Mouse (Mus musculus) thymus, adult 2 months (tissue): ENCODE measurements around the gene Rrp9. TPM values are rescaled to one million over a fixed set of nuclear protein-coding genes. Genes with fewer than 3 reads are reported as not detected.

Experiments used
- DNase-seq: peaks from one replicate; pipeline ENCODE4 v3.0.0; 2021
- H3K27ac ChIP-seq: fragments of 200-500 bp; 2 replicates; pipeline ENCODE4 v1.5.1; 2012; ENCODE audit warnings: low read length, control low read depth; ENCODE audit not compliant: control insufficient read depth, insufficient read depth
- H3K27me3 ChIP-seq: fragments of 200-500 bp; 2 replicates; pipeline ENCODE4 v1.6.1; 2012; ENCODE audit warnings: mild to moderate bottlenecking, low read length, moderate library complexity, mixed read lengths; ENCODE audit not compliant: control insufficient read depth, insufficient read depth
- H3K36me3 ChIP-seq: fragments of 200-500 bp; 2 replicates; pipeline ENCODE4 v1.6.1; 2012; ENCODE audit warnings: mild to moderate bottlenecking, low read length, moderate library complexity; ENCODE audit not compliant: control insufficient read depth, insufficient read depth
- H3K4me1 ChIP-seq: fragments of 200-500 bp; replicated peaks from 2 replicates; pipeline ENCODE4 v1.6.1; 2012; ENCODE audit warnings: low read length; ENCODE audit not compliant: control insufficient read depth, insufficient read depth
- H3K4me3 ChIP-seq: fragments of 200-500 bp; 2 replicates; pipeline ENCODE4 v1.5.1; 2012; ENCODE audit warnings: mild to moderate bottlenecking, low read length, control low read depth, moderate library complexity; ENCODE audit not compliant: control insufficient read depth, insufficient read depth
- CTCF ChIP-seq: fragments of 200-500 bp; IDR thresholded peaks from 2 replicates; pipeline ENCODE4 v1.5.1; 2012; ENCODE audit warnings: mild to moderate bottlenecking, control low read depth, low read length, moderate library complexity, borderline replicate concordance; ENCODE audit not compliant: control insufficient read depth, poor library complexity, insufficient read depth; ENCODE audit errors: extremely low read depth
- POLR2A ChIP-seq: fragments of 200-500 bp; IDR thresholded peaks from 2 replicates; pipeline ENCODE4 v1.6.1; 2012; ENCODE audit warnings: mild to moderate bottlenecking, low read length, control low read depth, moderate library complexity; ENCODE audit not compliant: control insufficient read depth, poor library complexity, insufficient read depth; ENCODE audit errors: extremely low read depth
- WGBS: fragments of 180-500 bp; shearing (Covaris S2); methylation state at CpG from one replicate; pipeline ENCODE4 v1.1.7; 2018; 5-methylcytosine and 5-hydroxymethylcytosine counted together
- polyA plus RNA-seq: library from polyadenylated mRNA; depleted of rRNA; stranded (reverse); fragments of >200 nt; gene quantifications from 2 replicates; pipeline ENCODE4 v1.2.3, GENCODE M21; 2012; rRNA removed

Rrp9 gene
- 57.8 and 58.8 TPM in 2 replicates for polyA plus RNA-seq

DNA sequence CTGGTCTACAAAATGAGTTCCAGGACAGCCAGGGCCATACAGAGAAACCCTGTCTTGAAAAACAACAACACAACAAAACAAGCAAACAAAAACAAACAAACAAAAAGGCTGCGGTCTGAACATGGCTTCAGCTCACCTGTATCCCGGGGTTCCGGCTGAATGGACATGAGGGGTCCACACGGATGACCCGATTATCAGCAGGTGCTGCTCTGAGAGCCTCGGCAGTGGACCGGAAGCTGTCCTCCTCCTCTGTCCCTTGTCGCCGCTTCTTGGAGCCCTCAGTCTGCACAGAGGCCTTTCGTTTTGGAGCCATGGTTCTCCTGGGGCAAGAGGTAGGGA lies at the start of gene Rrp9:
Gene Rrp9 (plus strand): TSS at position 301 of the 339 bp plus-strand sequence.
- H3K27ac ChIP-seq, result peak within 1 kb of the TSS; percentile 66
- H3K27me3 ChIP-seq, result no peaks in the 10 kb centered on the region
- no peaks in the 10 kb centered on the region for H3K36me3 ChIP-seq
- no peak for DNase-seq
- 29% methylated on average over 10 of the region's 10 CpGs for WGBS
- H3K4me1 ChIP-seq, result peaks cover 31% of the 10 kb centered on the region
- H3K4me3 ChIP-seq, result peak within 1 kb of the TSS; percentile 46
- TF ChIP-seq POLR2A, result no peak
- no peak for TF ChIP-seq CTCF

DNA sequence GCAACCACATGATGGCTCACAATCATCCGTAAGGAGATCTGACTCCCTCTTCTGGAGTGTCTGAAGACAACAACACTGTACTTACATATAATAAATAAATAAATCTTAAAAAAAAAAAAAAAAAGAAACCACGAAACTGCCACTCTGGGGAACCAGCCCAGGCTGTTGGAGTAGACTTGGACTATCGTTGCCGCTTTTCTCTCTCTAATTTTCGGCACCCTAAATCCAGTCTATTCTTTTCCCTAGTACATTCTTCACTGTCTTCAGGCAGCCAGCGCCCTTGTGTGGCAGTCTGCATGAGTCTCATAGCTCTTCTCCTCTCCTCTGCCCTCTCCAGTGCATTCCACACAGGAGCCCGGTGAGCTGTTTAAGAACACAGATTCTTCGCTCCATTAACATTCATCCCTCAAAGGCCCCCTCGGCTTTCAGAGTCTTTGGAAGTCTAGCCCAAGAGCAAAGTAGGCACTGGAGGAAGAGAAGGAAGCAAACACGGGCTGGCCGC lies 47.0 kb upstream of the Rrp9 start:
- H3K27me3 ChIP-seq, result no peaks in the 10 kb centered on the region
- peak overlapping the region; percentile 86 for H3K27ac ChIP-seq
- peak overlapping the region; percentile 87 for H3K4me3 ChIP-seq
- DNase-seq, result no peak
- no peak for TF ChIP-seq CTCF
- TF ChIP-seq POLR2A, result no peak
- peaks cover 12% of the 10 kb centered on the region for H3K36me3 ChIP-seq
- peaks cover 10% of the 10 kb centered on the region; the same call in 1 of the 2 replicates for H3K4me1 ChIP-seq
- 7% methylated on average over 11 of the region's 11 CpGs for WGBS

DNA sequence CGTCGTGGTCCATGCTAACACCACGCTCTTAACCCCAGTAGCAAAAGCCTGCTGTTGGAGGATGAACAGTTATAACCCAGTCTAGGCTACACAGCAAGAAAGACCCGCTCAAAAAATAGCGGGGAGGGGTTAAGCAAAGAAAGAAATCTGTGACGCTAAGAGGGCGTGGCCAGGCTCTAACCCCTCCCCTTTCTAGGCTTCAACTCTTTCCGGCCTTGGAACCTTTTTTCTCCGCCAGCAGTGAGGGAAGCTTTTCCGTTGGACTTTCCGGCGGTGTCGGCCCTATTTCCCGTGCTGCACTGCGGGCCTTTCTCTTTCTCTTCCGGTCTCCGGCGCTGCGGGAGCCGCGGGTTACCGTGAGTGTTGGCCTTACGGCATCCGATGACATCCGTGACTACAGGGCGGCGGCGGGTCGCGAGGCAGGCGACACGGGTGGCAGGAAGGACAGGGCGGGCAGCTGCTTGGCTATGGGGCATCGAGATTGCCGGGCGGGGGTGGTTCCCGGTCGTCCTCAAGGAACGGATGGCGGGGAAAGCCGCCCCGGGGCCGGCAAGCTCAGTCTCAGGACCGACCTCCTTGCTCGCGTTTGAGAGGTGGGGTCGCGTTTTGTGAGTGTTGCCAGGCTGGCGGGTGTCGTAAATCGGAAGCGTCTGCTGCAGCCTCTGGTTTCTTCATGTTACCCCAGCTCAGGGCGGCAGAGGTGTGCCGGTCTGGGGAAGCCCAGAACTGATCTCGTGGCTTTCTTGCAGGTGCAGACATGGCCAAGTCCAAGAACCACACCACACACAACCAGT lies 46.3 kb upstream of the Rrp9 start, which contains the start of gene Rpl29:
Gene Rpl29 (plus strand): TSS at position 234 of the 794 bp plus-strand sequence.
- Histone ChIP-seq H3K36me3 (peaks cover 12% of the 10 kb centered on the region), H3K27me3 (no peaks in the 10 kb centered on the region), H3K27ac (peak within 1 kb of the TSS; percentile 86), H3K4me1 (peaks cover 10% of the 10 kb centered on the region; the same call in 1 of the 2 replicates), H3K4me3 (peak within 1 kb of the TSS; percentile 87)
- DNase-seq, result peak; percentile 95
- under 1% methylated on average over 55 of the region's 55 CpGs for WGBS
- TF ChIP-seq CTCF (peak; percentile 21; the same call in 1 of the 2 replicates), POLR2A (peak; percentile 59; the same call in 1 of the 2 replicates)

DNA sequence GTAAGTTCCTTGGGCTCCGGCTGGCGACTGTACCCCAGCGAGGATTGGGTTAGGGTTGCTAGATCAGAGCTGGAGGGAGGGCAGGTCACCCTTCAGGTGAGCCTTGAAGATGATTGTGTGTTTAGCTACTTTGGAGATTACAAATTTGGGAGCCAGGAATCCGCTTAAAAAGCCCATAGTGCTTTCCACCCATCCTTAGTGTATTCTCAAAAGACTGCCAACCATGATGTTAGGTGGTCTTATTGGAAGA lies 45.8 kb upstream of the Rrp9 start:
- peaks cover 10% of the 10 kb centered on the region; the same call in 1 of the 2 replicates for H3K4me1 ChIP-seq
- no peak for DNase-seq
- WGBS, result 2% methylated on average over 4 of the region's 4 CpGs
- TF ChIP-seq CTCF, result no peak
- no peak for TF ChIP-seq POLR2A
- peaks cover 12% of the 10 kb centered on the region for H3K36me3 ChIP-seq
- H3K4me3 ChIP-seq, result peak overlapping the region; percentile 87
- H3K27me3 ChIP-seq, result no peaks in the 10 kb centered on the region
- peak overlapping the region; percentile 73 for H3K27ac ChIP-seq

DNA sequence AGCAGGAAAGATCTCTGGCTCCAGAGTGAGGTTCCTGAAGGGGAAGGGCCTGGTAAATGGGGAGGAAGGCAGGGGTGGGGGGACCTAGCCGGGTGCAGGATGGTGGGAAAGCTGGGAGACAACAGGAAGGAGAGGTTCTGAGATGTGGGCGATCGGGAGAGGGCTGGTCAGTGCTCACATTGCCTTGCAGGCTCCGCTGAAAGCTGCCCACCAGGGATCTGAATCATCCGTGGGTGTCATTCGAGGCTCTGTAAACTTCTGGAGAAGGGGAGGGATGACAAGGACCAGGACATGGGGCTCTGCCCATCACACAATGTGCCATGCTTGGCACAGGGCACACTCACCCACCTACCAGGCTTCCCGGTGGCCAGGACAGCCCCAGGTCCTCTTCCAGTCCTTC lies 42.4 kb upstream of the Rrp9 start:
- WGBS, result 91% methylated on average over 7 of the region's 7 CpGs
- Histone ChIP-seq H3K4me1 (peaks cover 18% of the 10 kb centered on the region), H3K4me3 (no peak overlapping the region), H3K27ac (no peak overlapping the region), H3K27me3 (no peaks in the 10 kb centered on the region), H3K36me3 (peaks cover 12% of the 10 kb centered on the region)
- no peak for TF ChIP-seq POLR2A
- DNase-seq, result no peak

DNA sequence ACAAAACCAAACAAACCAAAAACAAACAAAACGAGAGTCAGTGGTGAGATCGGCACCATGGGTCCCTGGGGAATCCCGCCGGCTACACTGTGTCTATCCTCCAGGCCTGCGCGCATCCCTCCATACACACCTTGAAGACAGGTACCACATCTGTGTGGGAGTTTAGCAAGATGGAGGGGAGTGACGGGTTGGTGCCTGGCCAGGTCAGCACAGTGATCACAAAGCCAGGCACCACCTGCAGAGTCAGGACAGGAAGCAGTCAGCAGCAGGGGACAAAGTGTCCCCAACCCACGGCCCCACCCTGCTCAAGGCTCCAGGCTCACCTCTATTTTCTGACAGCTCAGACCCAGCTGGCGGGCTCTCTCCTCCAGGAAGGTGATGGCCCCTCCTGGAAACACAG lies 39.2 kb upstream of the Rrp9 start:
- WGBS, result 90% methylated on average over 9 of the region's 9 CpGs
- Histone ChIP-seq H3K4me3 (no peak overlapping the region), H3K27ac (no peak overlapping the region)

More for the DNA sequence above, 39.2 kb upstream of the Rrp9 start:
- no peaks in the 10 kb centered on the region for H3K27me3 ChIP-seq
- H3K4me1 ChIP-seq, result peaks cover 15% of the 10 kb centered on the region
- no peak for TF ChIP-seq CTCF
- no peak for TF ChIP-seq POLR2A
- no peak for DNase-seq
- H3K36me3 ChIP-seq, result peaks cover 10% of the 10 kb centered on the region
